Mouse (Mus musculus) midbrain, embryonic 12.5 days (tissue): ENCODE results near the gene Hpgds. TPM values are rescaled to one million over a fixed set of nuclear protein-coding genes. Genes with fewer than 3 reads are reported as not detected.

Experiments
- ATAC-seq: fragments of 200-750 bp; cut with Nextera tagmentation; 2 replicates; pipeline ENCODE4 v1.8.0; 2017; ENCODE audit warnings: low read depth, moderate TSS enrichment, moderate library complexity; ENCODE audit not compliant: low FRiP score
- H3K27ac ChIP-seq: fragments of 300-500 bp; sonication (generic); replicated peaks from 2 replicates; pipeline ENCODE4 v1.5.1; 2016; ENCODE audit warnings: mild to moderate bottlenecking
- H3K27me3 ChIP-seq: fragments of 300-500 bp; sonication (generic); 2 replicates; pipeline ENCODE4 v1.6.1; 2016; ENCODE audit warnings: mild to moderate bottlenecking
- H3K36me3 ChIP-seq: fragments of 300-500 bp; sonication (generic); 2 replicates; pipeline ENCODE4 v1.6.1; 2016
- H3K4me1 ChIP-seq: fragments of 300-500 bp; sonication (generic); 2 replicates; pipeline ENCODE4 v1.6.1; 2016
- H3K4me2 ChIP-seq: fragments of 300-500 bp; sonication (generic); replicated peaks from 2 replicates; pipeline ENCODE4 v1.6.1; 2016; ENCODE audit warnings: mild to moderate bottlenecking, moderate library complexity
- H3K4me3 ChIP-seq: fragments of 300-500 bp; sonication (generic); 2 replicates; pipeline ENCODE4 v1.5.1; 2016; ENCODE audit warnings: mild to moderate bottlenecking
- H3K9ac ChIP-seq: fragments of 300-500 bp; sonication (generic); replicated peaks from 2 replicates; pipeline ENCODE4 v1.6.1; 2016; ENCODE audit warnings: mild to moderate bottlenecking, moderate library complexity
- H3K9me3 ChIP-seq: fragments of 300-500 bp; sonication (generic); 2 replicates; pipeline ENCODE4 v1.6.1; 2016; ENCODE audit warnings: mild to moderate bottlenecking
- WGBS: fragments of 180-500 bp; shearing (Covaris S2); methylation state at CpG from one replicate; pipeline ENCODE4 v1.1.7; 2016; 5-methylcytosine and 5-hydroxymethylcytosine counted together
- polyA plus RNA-seq: library from polyadenylated mRNA; unstranded; fragments of >200 nt; fragmentation: Nextera tagmentation; extraction: Ambion mirVana; gene quantifications from 2 replicates; pipeline ENCODE4 v1.2.1, GENCODE M21; 2016

The Hpgds gene
- polyA plus RNA-seq = 10.1 and 13.0 TPM in 2 replicates

GRCm38 (mm10) chr6:65144621-65145205 is at the start of gene Hpgds:
Gene Hpgds (minus strand): TSS chr6:65144908.
- 0 out of 2 replicates have a peak within 1 kb of the TSS, but pooled peaks have one; percentile 20 for H3K27ac ChIP-seq
- no peaks in the 10 kb centered on the region for H3K27me3 ChIP-seq
- H3K36me3 ChIP-seq = no peaks in the 10 kb centered on the region
- no peaks in the 10 kb centered on the region for H3K9me3 ChIP-seq
- WGBS = 31% methylated on average over 16 of the region's 16 CpGs
- H3K4me1 ChIP-seq = peaks cover 19% of the 10 kb centered on the region
- 0 out of 2 replicates have a peak within 1 kb of the TSS, but pooled peaks have one; percentile 24 for H3K9ac ChIP-seq
- H3K4me3 ChIP-seq = no peak within 1 kb of the TSS
- peak within 1 kb of the TSS; percentile 38 for H3K4me2 ChIP-seq
- ATAC-seq = no peak

DNA sequence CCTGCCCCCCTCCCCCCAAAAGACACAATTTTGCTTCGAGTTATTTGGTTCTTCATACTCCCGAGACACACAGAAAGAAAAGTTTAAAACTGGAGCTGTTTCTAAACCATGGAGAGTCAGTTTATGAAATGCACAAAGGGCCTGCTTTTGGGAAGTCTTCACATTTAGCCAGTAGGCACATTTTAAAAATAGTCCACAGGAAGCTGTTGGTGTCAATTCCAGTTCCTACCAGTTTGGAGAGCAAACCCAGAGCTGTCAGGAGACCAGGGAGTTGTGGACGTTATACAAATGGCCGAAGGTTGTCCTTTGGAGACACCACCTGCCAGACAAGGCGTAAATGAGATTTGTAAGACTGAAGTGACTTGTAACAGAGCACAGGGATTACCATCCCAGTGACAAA is 20.3 kb upstream of the Hpgds start:
- Histone ChIP-seq H3K4me3 (no peak overlapping the region), H3K27ac (no peak overlapping the region), H3K27me3 (no peaks in the 10 kb centered on the region), H3K9ac (no peak overlapping the region), H3K36me3 (no peaks in the 10 kb centered on the region), H3K4me1 (no peaks in the 10 kb centered on the region), H3K4me2 (no peak overlapping the region), H3K9me3 (no peaks in the 10 kb centered on the region)
- no peak for ATAC-seq
- WGBS = 64% methylated on average over 5 of the region's 5 CpGs

DNA sequence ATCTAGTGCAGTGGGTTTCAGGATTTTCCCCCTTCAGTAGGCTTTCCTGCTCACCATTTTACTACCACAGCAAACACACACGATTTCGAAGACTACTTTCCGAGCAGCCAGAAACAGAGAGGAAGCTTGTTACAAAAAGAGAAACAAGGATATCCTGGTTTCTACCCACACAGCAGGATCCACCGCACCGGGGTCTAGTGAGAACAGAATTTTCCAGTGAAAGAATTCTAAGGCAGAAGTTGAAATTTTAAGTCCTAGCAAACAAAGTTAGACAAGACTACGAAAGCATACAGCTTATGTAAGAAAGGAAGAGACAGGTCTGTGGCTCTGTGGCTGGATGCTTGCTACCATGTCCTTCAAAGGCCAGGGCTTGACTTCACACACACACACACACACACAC is 19.4 kb upstream of the Hpgds start:
- Histone ChIP-seq H3K4me1 (no peaks in the 10 kb centered on the region; the same call in 1 of the 2 replicates), H3K9me3 (no peaks in the 10 kb centered on the region), H3K36me3 (no peaks in the 10 kb centered on the region), H3K4me3 (no peak overlapping the region), H3K9ac (no peak overlapping the region), H3K27ac (no peak overlapping the region), H3K4me2 (no peak overlapping the region), H3K27me3 (no peaks in the 10 kb centered on the region)
- ATAC-seq = no peak
- 81% methylated on average over 6 of the region's 6 CpGs for WGBS

DNA sequence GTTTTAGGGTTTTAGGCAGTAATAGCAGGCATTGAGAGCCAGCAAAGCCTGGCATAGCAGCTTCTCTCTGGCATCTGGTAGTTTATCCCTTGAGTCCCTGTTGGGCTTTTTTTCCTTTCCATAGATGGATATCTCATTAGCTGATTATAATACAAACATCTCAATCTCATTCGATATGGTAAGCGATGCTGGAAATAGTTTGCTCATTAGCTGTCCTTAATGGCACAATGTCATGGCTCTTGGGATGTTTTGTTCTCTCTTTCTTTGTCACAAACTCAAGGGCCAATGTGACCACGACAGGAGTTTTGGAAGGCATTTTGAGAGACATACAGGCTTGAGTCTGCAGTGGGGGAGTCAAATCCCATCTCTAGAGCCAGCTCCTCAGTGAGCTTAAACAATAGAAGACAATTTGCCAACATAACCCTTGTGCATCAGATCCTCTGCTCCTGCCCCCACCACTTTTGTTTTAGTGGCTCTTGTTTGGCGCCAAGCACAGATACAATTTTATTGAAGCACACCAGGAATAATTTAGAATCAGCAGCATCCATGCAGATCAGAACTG is 14.8 kb upstream of the Hpgds start:
- 73% methylated on average over 4 of the region's 4 CpGs for WGBS
- H3K27ac ChIP-seq = no peak overlapping the region
- no peaks in the 10 kb centered on the region for H3K36me3 ChIP-seq
- H3K4me2 ChIP-seq = no peak overlapping the region
- H3K9ac ChIP-seq = no peak overlapping the region
- H3K4me3 ChIP-seq = no peak overlapping the region
- H3K27me3 ChIP-seq = no peaks in the 10 kb centered on the region
- no peak for ATAC-seq
- H3K4me1 ChIP-seq = no peaks in the 10 kb centered on the region; the same call in 1 of the 2 replicates
- no peaks in the 10 kb centered on the region for H3K9me3 ChIP-seq

DNA sequence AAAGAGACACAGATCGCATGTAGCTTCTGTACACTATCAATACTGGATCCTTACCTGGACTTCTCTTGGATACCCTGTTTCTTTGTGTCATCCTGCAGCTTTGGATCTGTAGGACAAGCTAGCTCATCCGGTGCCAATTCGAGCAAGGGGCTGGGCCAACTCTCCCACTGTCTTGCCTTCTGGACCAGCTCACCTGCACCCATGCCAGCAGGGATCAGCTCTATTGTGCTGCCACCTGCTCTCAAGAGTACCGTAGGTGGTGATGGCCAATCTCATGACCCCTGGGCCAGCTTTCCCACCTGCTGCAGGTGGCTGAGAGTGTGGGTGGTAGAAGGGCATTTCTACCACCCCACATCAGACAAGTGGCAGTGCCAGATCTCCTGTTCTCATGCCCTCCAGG is 12.3 kb upstream of the Hpgds start:
- Histone ChIP-seq H3K36me3 (no peaks in the 10 kb centered on the region), H3K4me3 (no peak overlapping the region), H3K9me3 (no peaks in the 10 kb centered on the region), H3K27me3 (no peaks in the 10 kb centered on the region), H3K27ac (no peak overlapping the region), H3K4me1 (no peaks in the 10 kb centered on the region; the same call in 1 of the 2 replicates), H3K4me2 (no peak overlapping the region), H3K9ac (no peak overlapping the region)
- WGBS = 94% methylated on average over 4 of the region's 4 CpGs
- ATAC-seq = no peak

GRCm38 (mm10) chr6:65153570-65153969 is 8.9 kb upstream of the Hpgds start:
- Histone ChIP-seq H3K4me3 (no peak overlapping the region), H3K9me3 (no peaks in the 10 kb centered on the region), H3K27ac (no peak overlapping the region), H3K36me3 (no peaks in the 10 kb centered on the region), H3K9ac (no peak overlapping the region), H3K27me3 (no peaks in the 10 kb centered on the region), H3K4me2 (no peak overlapping the region), H3K4me1 (no peaks in the 10 kb centered on the region)
- 81% methylated on average over 3 of the region's 3 CpGs for WGBS
- ATAC-seq = no peak

- no peak for ATAC-seq
- 0 out of 2 replicates have a peak overlapping the region, but pooled peaks have one; percentile 2 for H3K4me3 ChIP-seq
- H3K4me2 ChIP-seq = peak overlapping the region; percentile 37
- no peaks in the 10 kb centered on the region for H3K36me3 ChIP-seq
- 6% methylated on average over 22 of the region's 22 CpGs for WGBS
- no peaks in the 10 kb centered on the region for H3K27me3 ChIP-seq
- H3K9me3 ChIP-seq = no peaks in the 10 kb centered on the region
- H3K9ac ChIP-seq = 0 out of 2 replicates have a peak overlapping the region, but pooled peaks have one; percentile 7
- H3K27ac ChIP-seq = no peak overlapping the region
- H3K4me1 ChIP-seq = no peaks in the 10 kb centered on the region
These were observed 6.0 kb upstream of the Hpgds start for GRCm38 (mm10) chr6:65150703-65151102.

DNA sequence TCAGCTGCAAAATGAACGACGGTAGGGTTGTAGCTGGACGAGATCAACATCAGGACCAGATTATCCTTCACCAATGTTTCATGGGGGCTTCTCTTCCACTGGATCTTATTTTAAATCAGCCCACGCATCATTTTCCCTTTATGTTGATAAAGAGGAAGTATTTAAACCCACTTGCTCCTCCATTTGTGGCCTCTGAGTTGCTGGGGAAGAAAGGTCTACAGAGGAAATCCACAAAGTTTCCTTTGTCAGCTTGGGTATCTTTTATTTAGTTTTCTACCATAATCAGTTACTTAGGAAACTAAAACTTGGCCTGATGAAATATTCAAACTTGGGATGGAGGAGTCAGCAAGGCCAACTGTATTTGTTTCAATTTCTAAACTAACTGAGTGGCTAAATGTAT is 1.7 kb upstream of the Hpgds start:
- Histone ChIP-seq H3K9ac (no peak overlapping the region), H3K27me3 (no peaks in the 10 kb centered on the region), H3K9me3 (no peaks in the 10 kb centered on the region), H3K4me2 (no peak overlapping the region), H3K4me1 (peaks cover 9% of the 10 kb centered on the region), H3K4me3 (no peak overlapping the region), H3K36me3 (no peaks in the 10 kb centered on the region), H3K27ac (no peak overlapping the region)
- WGBS = 89% methylated on average over 4 of the region's 4 CpGs
- no peak for ATAC-seq

- 90% methylated on average over 1 of the region's 1 CpGs for WGBS
- peaks cover 32% of the 10 kb centered on the region for H3K4me1 ChIP-seq
- H3K4me3 ChIP-seq = no peak overlapping the region
- H3K27me3 ChIP-seq = no peaks in the 10 kb centered on the region
- no peaks in the 10 kb centered on the region for H3K9me3 ChIP-seq
- H3K36me3 ChIP-seq = no peaks in the 10 kb centered on the region
- ATAC-seq = no peak
- H3K27ac ChIP-seq = no peak overlapping the region
- no peak overlapping the region for H3K9ac ChIP-seq
- no peak overlapping the region for H3K4me2 ChIP-seq
These were observed 2.4 kb downstream of the Hpgds start for GRCm38 (mm10) chr6:65142316-65142715.

GRCm38 (mm10) chr6:65140750-65141243 is 3.9 kb downstream of the Hpgds start:
- Histone ChIP-seq H3K27ac (peak overlapping the region; percentile 75), H3K9me3 (no peaks in the 10 kb centered on the region), H3K4me1 (peaks cover 33% of the 10 kb centered on the region), H3K4me2 (peak overlapping the region; percentile 25; the same call in 1 of the 2 replicates), H3K9ac (no peak overlapping the region), H3K27me3 (no peaks in the 10 kb centered on the region), H3K4me3 (no peak overlapping the region), H3K36me3 (no peaks in the 10 kb centered on the region)
- 50% methylated on average over 6 of the region's 6 CpGs for WGBS
- no peak for ATAC-seq

GRCm38 (mm10) chr6:65140082-65140749 is 4.5 kb downstream of the Hpgds start:
- no peaks in the 10 kb centered on the region for H3K27me3 ChIP-seq
- peak overlapping the region; percentile 75 for H3K27ac ChIP-seq
- no peaks in the 10 kb centered on the region for H3K9me3 ChIP-seq
- no peak overlapping the region for H3K9ac ChIP-seq
- H3K4me3 ChIP-seq = no peak overlapping the region
- peak; percentile 85 for ATAC-seq
- no peaks in the 10 kb centered on the region for H3K36me3 ChIP-seq
- WGBS = 18% methylated on average over 5 of the region's 5 CpGs
- peak overlapping the region; percentile 25; the same call in 1 of the 2 replicates for H3K4me2 ChIP-seq
- peaks cover 33% of the 10 kb centered on the region for H3K4me1 ChIP-seq

- ATAC-seq = no peak
- peaks cover 25% of the 10 kb centered on the region for H3K4me1 ChIP-seq
- no peak overlapping the region for H3K9ac ChIP-seq
- H3K27ac ChIP-seq = peak overlapping the region; percentile 55; the same call in 1 of the 2 replicates
- H3K27me3 ChIP-seq = no peaks in the 10 kb centered on the region
- 58% methylated on average over 1 of the region's 1 CpGs for WGBS
- H3K9me3 ChIP-seq = no peaks in the 10 kb centered on the region
- H3K36me3 ChIP-seq = no peaks in the 10 kb centered on the region
- no peak overlapping the region for H3K4me2 ChIP-seq
- H3K4me3 ChIP-seq = no peak overlapping the region
These were observed 6.5 kb downstream of the Hpgds start for GRCm38 (mm10) chr6:65138243-65138642.
